Mouse (Mus musculus) kidney, embryonic 15.5 days (tissue): ENCODE measurements around the gene Btbd11. TPM values are rescaled to one million over a fixed set of nuclear protein-coding genes. Genes with fewer than 3 reads are reported as not detected.

ENCODE experiments used
- ATAC-seq: fragments of 200-750 bp; cut with Nextera tagmentation; replicated peaks from 2 replicates; pipeline ENCODE4 v1.8.0; 2017; ENCODE audit warnings: moderate TSS enrichment; ENCODE audit not compliant: low FRiP score
- H3K27ac ChIP-seq: fragments of 300-500 bp; sonication (generic); 2 replicates; pipeline ENCODE4 v1.5.1; 2015; ENCODE audit warnings: mild to moderate bottlenecking, inconsistent platforms
- H3K27me3 ChIP-seq: fragments of 300-500 bp; sonication (generic); 2 replicates; pipeline ENCODE4 v1.6.1; 2015; ENCODE audit warnings: inconsistent platforms
- H3K36me3 ChIP-seq: fragments of 300-500 bp; sonication (generic); 2 replicates; pipeline ENCODE4 v1.6.1; 2015; ENCODE audit warnings: inconsistent platforms
- H3K4me1 ChIP-seq: fragments of 300-500 bp; sonication (generic); 2 replicates; pipeline ENCODE4 v1.6.1; 2015; ENCODE audit warnings: inconsistent platforms
- H3K4me2 ChIP-seq: fragments of 300-500 bp; sonication (generic); 2 replicates; pipeline ENCODE4 v1.6.1; 2015; ENCODE audit warnings: moderate library complexity, mild to moderate bottlenecking, inconsistent platforms
- H3K4me3 ChIP-seq: fragments of 300-500 bp; sonication (generic); replicated peaks from 2 replicates; pipeline ENCODE4 v1.5.1; 2015; ENCODE audit warnings: mild to moderate bottlenecking, inconsistent platforms
- H3K9ac ChIP-seq: fragments of 300-500 bp; sonication (generic); 2 replicates; pipeline ENCODE4 v1.6.1; 2015; ENCODE audit warnings: mild to moderate bottlenecking, inconsistent platforms
- H3K9me3 ChIP-seq: fragments of 300-500 bp; sonication (generic); replicated peaks from 2 replicates; pipeline ENCODE4 v1.6.1; 2016; ENCODE audit warnings: inconsistent platforms
- WGBS: fragments of 180-500 bp; shearing (Covaris S2); methylation state at CpG from one replicate; pipeline ENCODE4 v1.1.7; 2015; ENCODE audit warnings: mixed read lengths; 5-methylcytosine and 5-hydroxymethylcytosine counted together
- polyA plus RNA-seq: library from polyadenylated mRNA; unstranded; fragments of >200 nt; fragmentation: Nextera tagmentation; extraction: Ambion mirVana; gene quantifications from 2 replicates; pipeline ENCODE4 v1.2.1, GENCODE M21; 2015

Gene Btbd11
- polyA plus RNA-seq, 1 experiment from 2014 or later: 12.2 TPM

DNA sequence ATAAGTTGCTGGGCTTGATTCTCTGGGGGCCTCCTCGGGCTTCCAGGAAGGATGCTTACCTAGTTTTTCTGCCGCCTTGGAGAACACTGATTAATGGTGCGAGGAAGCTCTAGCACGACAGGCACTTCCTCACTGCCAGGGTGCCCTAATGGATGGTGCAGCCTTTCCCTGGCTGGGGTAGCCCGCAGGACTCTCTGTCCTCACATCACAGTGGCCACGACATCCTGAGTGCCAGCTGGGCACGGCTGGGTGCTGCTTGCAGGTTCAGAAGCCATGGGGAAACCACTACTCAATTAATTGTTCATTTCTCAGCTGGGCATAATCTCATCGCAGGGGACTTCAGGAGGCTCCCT lies 79.8 kb downstream of the Btbd11 start:
- Histone ChIP-seq H3K9ac (no peak overlapping the region), H3K27me3 (no peaks in the 10 kb centered on the region), H3K4me1 (peaks cover 39% of the 10 kb centered on the region), H3K9me3 (no peaks in the 10 kb centered on the region), H3K4me2 (no peak overlapping the region), H3K36me3 (no peaks in the 10 kb centered on the region), H3K27ac (no peak overlapping the region), H3K4me3 (no peak overlapping the region)
- ATAC-seq: no peak
- WGBS: 28% methylated on average over 8 of the region's 8 CpGs

- Histone ChIP-seq H3K27ac (no peak overlapping the region), H3K9me3 (no peaks in the 10 kb centered on the region), H3K4me3 (no peak overlapping the region), H3K9ac (no peak overlapping the region), H3K4me1 (peaks cover 39% of the 10 kb centered on the region), H3K27me3 (no peaks in the 10 kb centered on the region), H3K36me3 (no peaks in the 10 kb centered on the region), H3K4me2 (no peak overlapping the region)
- ATAC-seq: no peak
- WGBS: 47% methylated on average over 7 of the region's 7 CpGs
Measured at GRCm38 (mm10) chr10:85467393-85467792, 80.8 kb downstream of the Btbd11 start.

DNA sequence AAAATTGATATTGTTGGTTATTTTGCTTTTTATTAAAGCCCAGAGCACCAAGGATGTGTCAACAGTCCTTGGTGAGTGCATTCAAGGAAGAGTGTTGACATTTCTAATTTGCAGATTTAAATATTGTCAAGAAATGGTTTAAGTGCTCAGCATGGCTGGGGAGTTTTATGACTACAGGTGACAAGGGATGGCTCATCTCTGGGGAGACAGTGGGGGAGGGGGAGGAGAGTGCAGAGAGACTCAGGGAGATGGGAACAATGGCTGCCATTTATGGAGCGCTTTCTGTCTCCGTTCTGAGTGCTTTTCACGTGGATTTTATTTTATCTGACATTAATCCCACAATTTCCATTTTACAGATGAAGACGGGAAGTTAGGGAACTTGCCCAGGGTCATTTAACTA lies 81.9 kb downstream of the Btbd11 start:
- Histone ChIP-seq H3K4me3 (no peak overlapping the region), H3K4me1 (peaks cover 43% of the 10 kb centered on the region), H3K27ac (no peak overlapping the region), H3K4me2 (no peak overlapping the region), H3K36me3 (no peaks in the 10 kb centered on the region), H3K9ac (no peak overlapping the region), H3K9me3 (no peaks in the 10 kb centered on the region), H3K27me3 (no peaks in the 10 kb centered on the region)
- ATAC-seq: no peak
- 78% methylated on average over 4 of the region's 4 CpGs for WGBS

GRCm38 (mm10) chr10:85469341-85469740 lies 82.7 kb downstream of the Btbd11 start:
- ATAC-seq: no peak
- Histone ChIP-seq H3K27me3 (no peaks in the 10 kb centered on the region), H3K4me1 (peaks cover 46% of the 10 kb centered on the region), H3K4me2 (no peak overlapping the region), H3K9me3 (no peaks in the 10 kb centered on the region), H3K36me3 (no peaks in the 10 kb centered on the region), H3K27ac (no peak overlapping the region), H3K9ac (no peak overlapping the region), H3K4me3 (no peak overlapping the region)
- 46% methylated on average over 5 of the region's 5 CpGs for WGBS

DNA sequence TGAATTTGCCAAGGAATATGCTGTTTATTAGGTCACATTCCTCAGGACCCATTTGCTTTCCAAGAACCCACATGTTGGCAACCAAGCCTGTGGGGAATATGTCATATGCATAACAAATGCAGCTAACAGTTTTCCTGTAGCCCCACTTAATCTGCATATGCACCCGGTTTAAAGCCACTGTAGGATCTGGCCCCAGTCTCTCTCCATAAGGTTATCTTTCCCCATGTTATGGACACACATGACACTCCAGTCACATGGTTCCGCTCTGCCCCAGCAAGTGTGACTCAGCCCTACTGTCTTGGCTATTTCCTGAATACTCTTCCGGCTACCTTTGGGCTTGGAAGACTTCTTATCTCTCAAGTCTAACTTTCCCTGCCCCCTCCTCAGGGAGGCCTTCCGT lies 86.7 kb downstream of the Btbd11 start:
- ATAC-seq: 0 out of 2 replicates have a peak, but pooled peaks have one; percentile 43
- WGBS: 60% methylated on average over 4 of the region's 4 CpGs
- H3K9ac ChIP-seq: no peak overlapping the region
- H3K4me3 ChIP-seq: no peak overlapping the region
- no peak overlapping the region for H3K27ac ChIP-seq
- H3K36me3 ChIP-seq: no peaks in the 10 kb centered on the region
- peaks cover 13% of the 10 kb centered on the region for H3K4me1 ChIP-seq
- H3K27me3 ChIP-seq: no peaks in the 10 kb centered on the region
- no peaks in the 10 kb centered on the region for H3K9me3 ChIP-seq
- H3K4me2 ChIP-seq: no peak overlapping the region

- Histone ChIP-seq H3K4me3 (no peak overlapping the region), H3K27me3 (no peaks in the 10 kb centered on the region), H3K4me1 (peaks cover 13% of the 10 kb centered on the region), H3K4me2 (no peak overlapping the region), H3K9me3 (no peaks in the 10 kb centered on the region), H3K27ac (peak overlapping the region; percentile 45), H3K36me3 (no peaks in the 10 kb centered on the region), H3K9ac (no peak overlapping the region)
- no peak for ATAC-seq
- WGBS: 62% methylated on average over 3 of the region's 3 CpGs
Measured at GRCm38 (mm10) chr10:85473871-85474270, 87.3 kb downstream of the Btbd11 start.

DNA sequence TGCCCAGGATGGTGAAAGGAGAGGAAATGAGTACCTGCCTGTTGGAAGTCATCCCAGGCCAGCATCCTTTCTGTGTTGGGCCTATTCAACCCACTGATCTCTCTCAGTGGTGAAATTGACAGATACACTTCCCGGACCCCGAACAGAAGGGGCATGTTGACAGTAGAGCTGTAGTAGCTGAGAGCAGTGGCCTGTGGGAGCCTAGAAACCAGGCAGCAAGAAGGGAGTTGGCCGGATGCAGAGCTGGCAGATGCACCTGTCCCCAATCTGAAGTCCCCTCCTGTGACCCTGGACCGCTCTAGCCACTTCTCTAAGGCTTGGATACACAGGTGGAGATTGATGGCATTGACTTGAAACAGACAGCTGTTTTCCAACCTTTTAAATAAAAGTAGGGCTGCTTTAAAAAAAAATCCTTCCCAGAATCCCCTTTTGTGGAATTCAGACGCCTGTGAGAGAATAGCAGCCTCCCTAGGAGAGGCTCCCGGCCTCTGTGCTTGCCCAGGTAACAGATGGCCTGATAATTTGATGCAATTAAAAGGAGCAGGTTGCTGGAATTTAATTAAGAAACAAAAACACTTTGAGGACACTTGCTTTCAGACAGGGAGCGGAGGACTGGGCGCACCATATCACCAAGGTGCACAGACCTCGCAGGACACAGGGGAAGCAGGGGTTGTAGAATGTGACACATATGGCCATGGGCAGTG lies 89.2 kb downstream of the Btbd11 start:
- Histone ChIP-seq H3K27ac (no peak overlapping the region), H3K36me3 (no peaks in the 10 kb centered on the region), H3K4me1 (peaks cover 11% of the 10 kb centered on the region), H3K9ac (no peak overlapping the region), H3K9me3 (no peaks in the 10 kb centered on the region), H3K4me3 (no peak overlapping the region), H3K4me2 (no peak overlapping the region), H3K27me3 (no peaks in the 10 kb centered on the region)
- WGBS: 82% methylated on average over 9 of the region's 9 CpGs
- ATAC-seq: no peak

GRCm38 (mm10) chr10:85479959-85480625 lies 93.5 kb downstream of the Btbd11 start:
- H3K9me3 ChIP-seq: no peaks in the 10 kb centered on the region
- no peak overlapping the region for H3K27ac ChIP-seq
- H3K4me3 ChIP-seq: no peak overlapping the region
- ATAC-seq: no peak
- no peak overlapping the region for H3K4me2 ChIP-seq
- H3K36me3 ChIP-seq: no peaks in the 10 kb centered on the region
- 51% methylated on average over 6 of the region's 6 CpGs for WGBS
- no peaks in the 10 kb centered on the region for H3K27me3 ChIP-seq
- no peak overlapping the region for H3K9ac ChIP-seq
- H3K4me1 ChIP-seq: peaks cover 14% of the 10 kb centered on the region

DNA sequence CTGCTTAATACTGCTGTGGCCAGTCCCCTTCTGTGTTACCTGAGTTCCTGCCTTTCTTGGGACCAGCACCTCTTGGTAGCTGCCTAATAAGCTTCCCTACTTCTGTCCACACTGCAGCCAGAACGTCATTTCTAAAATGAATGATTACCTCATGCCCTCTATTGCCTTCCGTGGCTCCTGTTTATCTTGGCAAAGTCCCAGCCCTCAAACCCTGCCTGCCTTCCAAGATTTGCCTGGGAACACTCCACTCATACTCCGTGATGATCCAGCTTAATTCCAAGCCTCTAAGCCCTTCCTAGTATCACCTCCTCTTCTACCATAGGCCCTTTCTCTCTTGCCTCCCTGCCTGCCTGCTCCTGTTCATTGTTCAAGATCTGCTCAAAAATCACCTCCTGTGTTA lies 94.5 kb downstream of the Btbd11 start:
- ATAC-seq: no peak
- WGBS: 20% methylated on average over 3 of the region's 3 CpGs

GRCm38 (mm10) chr10:85482064-85482473 lies 95.5 kb downstream of the Btbd11 start:
- no peaks in the 10 kb centered on the region for H3K27me3 ChIP-seq
- no peak overlapping the region for H3K4me3 ChIP-seq
- no peak for ATAC-seq
- H3K9me3 ChIP-seq: no peaks in the 10 kb centered on the region
- no peak overlapping the region for H3K9ac ChIP-seq
- no peaks in the 10 kb centered on the region for H3K36me3 ChIP-seq
- WGBS: 52% methylated on average over 4 of the region's 4 CpGs
- no peak overlapping the region for H3K27ac ChIP-seq
- H3K4me1 ChIP-seq: peaks cover 14% of the 10 kb centered on the region
- H3K4me2 ChIP-seq: no peak overlapping the region

More for the DNA sequence above, 94.5 kb downstream of the Btbd11 start:
- no peak overlapping the region for H3K4me3 ChIP-seq
- H3K9ac ChIP-seq: no peak overlapping the region
- no peaks in the 10 kb centered on the region for H3K36me3 ChIP-seq
- H3K4me1 ChIP-seq: peaks cover 14% of the 10 kb centered on the region
- no peaks in the 10 kb centered on the region for H3K9me3 ChIP-seq
- no peak overlapping the region for H3K4me2 ChIP-seq
- H3K27me3 ChIP-seq: no peaks in the 10 kb centered on the region
- H3K27ac ChIP-seq: no peak overlapping the region

DNA sequence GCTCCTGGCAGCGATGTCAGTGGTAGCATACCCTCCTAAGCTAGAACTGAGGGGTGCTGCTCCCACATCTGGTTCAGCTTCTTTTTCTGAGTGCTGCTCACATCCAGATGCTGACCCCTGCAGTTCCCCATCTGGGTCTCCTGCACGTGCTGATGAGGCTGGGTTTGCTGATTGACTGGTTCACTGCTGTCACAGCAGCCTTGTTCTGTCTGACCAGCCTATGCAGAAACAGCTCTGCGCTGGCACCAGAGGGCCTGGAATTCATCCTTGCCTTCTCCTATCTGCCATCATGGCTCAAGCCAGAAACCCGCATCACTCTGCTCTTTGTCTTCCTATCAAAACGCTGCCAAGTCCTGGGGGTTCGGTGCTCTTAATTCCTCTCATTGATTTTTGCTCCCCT lies 95.9 kb downstream of the Btbd11 start:
- H3K9ac ChIP-seq: no peak overlapping the region
- H3K4me2 ChIP-seq: no peak overlapping the region
- ATAC-seq: no peak
- 44% methylated on average over 6 of the region's 6 CpGs for WGBS
- H3K4me1 ChIP-seq: peaks cover 14% of the 10 kb centered on the region
- H3K4me3 ChIP-seq: no peak overlapping the region
- no peaks in the 10 kb centered on the region for H3K36me3 ChIP-seq
- no peaks in the 10 kb centered on the region for H3K9me3 ChIP-seq
- no peaks in the 10 kb centered on the region for H3K27me3 ChIP-seq
- no peak overlapping the region for H3K27ac ChIP-seq

DNA sequence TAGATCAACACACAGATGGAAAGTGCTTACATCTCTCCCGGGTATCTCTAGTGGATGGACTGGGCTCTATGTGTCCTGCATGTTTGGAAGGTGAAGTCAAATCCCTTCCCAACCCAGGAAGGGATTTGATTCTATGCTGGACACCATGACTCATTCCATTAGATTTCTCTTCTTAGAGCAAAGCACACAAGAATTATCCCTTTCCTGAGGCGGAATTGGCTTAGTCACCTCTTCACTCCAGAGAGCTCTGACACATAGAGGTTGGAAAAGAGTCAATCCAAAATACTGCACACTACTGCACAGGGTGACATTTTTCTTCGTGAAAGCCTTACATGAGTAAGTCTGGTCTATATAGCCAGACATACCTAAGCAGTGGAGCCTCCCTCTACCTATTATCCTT lies 99.8 kb downstream of the Btbd11 start:
- Histone ChIP-seq H3K9ac (no peak overlapping the region), H3K4me1 (peaks cover 7% of the 10 kb centered on the region), H3K27ac (no peak overlapping the region), H3K9me3 (no peaks in the 10 kb centered on the region; the same call in 1 of the 2 replicates), H3K36me3 (no peaks in the 10 kb centered on the region), H3K4me2 (no peak overlapping the region), H3K27me3 (no peaks in the 10 kb centered on the region), H3K4me3 (no peak overlapping the region)
- no peak for ATAC-seq
- WGBS: 86% methylated on average over 3 of the region's 3 CpGs
